Mouse (Mus musculus): ENCODE measurements around the gene Zfp420. TPM values are rescaled to one million over a fixed set of nuclear protein-coding genes. Genes with fewer than 3 reads are reported as not detected.
"Not testable (repeated sequence)": the region's sequence is repeated elsewhere in the genome, so short reads cannot be mapped to it uniquely, and the experiment has no call there.

Zfp420 gene
- polyA plus RNA-seq, 1 experiment = 1.0 TPM

DNA sequence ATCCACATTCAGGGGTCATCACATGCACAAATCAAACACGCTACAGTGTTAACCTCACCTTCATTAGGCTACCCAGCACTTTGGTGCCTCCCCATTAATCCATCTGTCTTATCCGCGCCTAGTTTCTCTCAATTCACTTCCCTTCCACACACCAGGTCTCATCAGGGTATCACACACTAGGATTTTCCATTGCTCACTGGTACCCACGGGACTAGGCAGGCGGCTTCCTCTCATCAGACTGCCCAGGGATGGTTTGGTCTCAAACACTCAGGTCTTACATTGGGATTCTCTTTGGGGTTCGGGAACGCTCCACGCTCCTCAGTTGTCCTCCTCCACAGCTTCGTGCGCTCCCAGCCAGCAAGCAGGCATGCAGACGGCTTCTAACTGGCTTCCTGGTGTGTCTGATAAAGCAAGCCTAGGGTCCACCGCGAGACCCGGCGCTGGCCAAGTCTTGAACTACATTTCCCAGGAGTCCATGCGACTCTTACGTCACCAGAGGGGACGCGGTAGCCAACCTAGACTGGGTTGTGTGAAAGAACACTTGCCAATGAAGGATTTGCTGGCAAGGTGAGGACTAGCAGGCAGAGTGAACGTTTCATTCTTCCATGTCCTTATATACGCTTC, 6.4 kb upstream of the Zfp420 start, which contains the start of gene Zfp940:
Zfp940 (minus strand) TSS at position 451 of the 624 bp plus-strand sequence.
- TF ChIP-seq POLR2A (IDR thresholded peaks at IDR 0.05; ENCODE audit: control insufficient read depth, low read depth, low read length) = 0 out of 2 replicates have a peak, but pooled peaks have one; percentile 29
- no peak for TF ChIP-seq CTCF (IDR thresholded peaks at IDR 0.05; ENCODE audit: control insufficient read depth, insufficient read depth, insufficient replicate concordance, low read depth, low read length)
- Histone ChIP-seq H3K36me3 (ENCODE audit: control insufficient read depth, insufficient read depth, low read length) (no peaks in the 10 kb centered on the region), H3K27me3 (ENCODE audit: control insufficient read depth, insufficient read depth, low read length) (no peaks in the 10 kb centered on the region), H3K4me1 (ENCODE audit: control insufficient read depth, insufficient read depth, low read length) (peaks cover 8% of the 10 kb centered on the region), H3K4me3 (ENCODE audit: control insufficient read depth, low read depth, low read length) (peak within 1 kb of the TSS; percentile 83), H3K27ac (ENCODE audit: control insufficient read depth, insufficient read depth, low read depth, low read length) (no peak within 1 kb of the TSS)

DNA sequence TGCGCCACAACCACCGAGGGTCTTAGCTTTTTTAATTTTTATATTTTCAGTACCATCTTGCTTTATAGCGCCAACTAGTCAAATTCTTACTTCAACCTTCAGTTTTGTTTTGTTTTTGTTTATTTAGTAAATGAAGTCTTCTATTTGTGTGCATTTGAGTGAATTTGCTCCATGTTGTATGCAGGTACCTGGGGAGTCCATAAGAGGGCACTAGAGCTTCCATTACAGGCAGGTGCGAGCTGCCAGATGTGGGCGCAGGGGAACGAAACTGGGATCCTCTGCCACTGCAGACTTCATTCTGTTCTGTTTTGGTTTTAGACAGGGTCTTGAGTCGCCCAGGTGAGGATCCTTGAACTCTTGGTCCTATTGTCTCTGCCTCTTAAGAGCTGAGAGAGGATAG, 1.9 kb downstream of the Zfp420 start:
- no peak for TF ChIP-seq POLR2A (IDR thresholded peaks at IDR 0.05; ENCODE audit: control insufficient read depth, low read depth, low read length)
- no peak for TF ChIP-seq CTCF (IDR thresholded peaks at IDR 0.05; ENCODE audit: control insufficient read depth, insufficient read depth, insufficient replicate concordance, low read depth, low read length)
- H3K27ac ChIP-seq (ENCODE audit: control insufficient read depth, insufficient read depth, low read depth, low read length) = no peak overlapping the region
- H3K4me3 ChIP-seq (ENCODE audit: control insufficient read depth, low read depth, low read length) = no peak overlapping the region
- peaks cover 2% of the 10 kb centered on the region; the same call in 1 of the 2 replicates for H3K4me1 ChIP-seq (ENCODE audit: control insufficient read depth, insufficient read depth, low read length)
- no peaks in the 10 kb centered on the region for H3K36me3 ChIP-seq (ENCODE audit: control insufficient read depth, insufficient read depth, low read length)
- H3K27me3 ChIP-seq (ENCODE audit: control insufficient read depth, insufficient read depth, low read length) = no peaks in the 10 kb centered on the region

DNA sequence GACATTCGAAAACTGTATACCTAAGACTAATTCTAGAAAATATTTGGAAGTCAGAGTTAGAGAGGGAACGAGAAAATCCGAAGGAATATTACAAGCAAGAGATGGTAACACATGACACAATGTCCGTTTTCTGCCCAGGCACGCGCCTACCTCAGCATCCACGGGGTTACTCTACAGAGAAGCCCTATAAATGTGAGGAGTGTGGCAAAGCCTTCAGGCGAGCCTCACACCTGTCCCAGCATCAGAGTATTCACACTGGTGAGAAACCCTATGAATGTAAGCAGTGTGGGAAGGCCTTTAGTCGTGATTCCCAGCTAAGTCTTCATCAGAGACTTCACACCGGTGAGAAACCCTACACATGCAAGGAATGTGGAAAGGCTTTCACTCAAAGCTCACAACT, 14.5 kb downstream of the Zfp420 start:
- Histone ChIP-seq H3K4me1 (ENCODE audit: control insufficient read depth, insufficient read depth, low read length) (0 out of 2 replicates have a peak, but pooled peaks cover 2% of the 10 kb centered on the region), H3K27ac (ENCODE audit: control insufficient read depth, insufficient read depth, low read depth, low read length) (no peak overlapping the region), H3K27me3 (ENCODE audit: control insufficient read depth, insufficient read depth, low read length) (no peaks in the 10 kb centered on the region), H3K36me3 (ENCODE audit: control insufficient read depth, insufficient read depth, low read length) (no peaks in the 10 kb centered on the region; the same call in 1 of the 2 replicates), H3K4me3 (ENCODE audit: control insufficient read depth, low read depth, low read length) (no peak overlapping the region)
- TF ChIP-seq POLR2A (IDR thresholded peaks at IDR 0.05; ENCODE audit: control insufficient read depth, low read depth, low read length) = no peak
- no peak for TF ChIP-seq CTCF (IDR thresholded peaks at IDR 0.05; ENCODE audit: control insufficient read depth, insufficient read depth, insufficient replicate concordance, low read depth, low read length)

DNA sequence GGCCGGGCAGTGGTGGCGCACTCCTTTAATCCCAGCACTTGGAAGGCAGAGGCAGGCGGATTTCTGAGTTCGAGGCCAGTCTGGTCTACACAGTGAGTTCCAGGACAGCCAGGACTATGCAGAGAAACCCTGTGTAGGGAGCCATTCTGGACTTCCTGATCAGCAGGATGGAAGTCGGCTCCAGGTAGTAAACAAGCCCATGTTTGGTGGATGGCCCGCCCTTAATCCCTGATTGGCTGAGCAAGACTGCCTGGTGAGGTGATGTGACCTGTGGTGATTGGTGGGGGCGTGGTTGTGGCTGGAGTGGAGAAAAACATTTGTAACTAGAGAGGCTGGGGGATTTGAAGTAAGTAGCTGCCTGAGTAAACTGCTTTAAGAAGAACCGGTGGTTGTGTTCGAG, 17.8 kb downstream of the Zfp420 start:
- not testable (repeated sequence) for H3K36me3 ChIP-seq (ENCODE audit: control insufficient read depth, insufficient read depth, low read length); H3K27ac ChIP-seq (ENCODE audit: control insufficient read depth, insufficient read depth, low read depth, low read length); H3K27me3 ChIP-seq (ENCODE audit: control insufficient read depth, insufficient read depth, low read length); H3K4me3 ChIP-seq (ENCODE audit: control insufficient read depth, low read depth, low read length); H3K4me1 ChIP-seq (ENCODE audit: control insufficient read depth, insufficient read depth, low read length)

DNA sequence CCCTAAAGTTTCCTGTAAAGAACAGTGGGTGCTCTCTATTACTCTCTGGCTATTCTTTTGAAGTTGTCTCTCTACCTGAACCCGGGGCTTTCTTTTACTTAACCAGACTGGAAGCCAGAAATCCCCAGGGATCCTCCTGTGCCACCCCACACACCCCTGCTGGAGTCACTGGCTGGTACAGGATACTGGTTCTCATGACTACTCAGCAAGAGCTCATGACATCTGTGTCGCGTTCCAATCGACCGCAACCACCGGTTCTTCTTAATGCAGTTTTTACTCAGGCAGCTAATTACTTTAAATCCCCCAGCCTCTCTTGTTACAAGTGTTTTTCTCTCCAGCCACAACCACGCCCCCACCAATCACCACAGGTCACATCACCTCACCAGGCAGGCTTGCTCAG, 20.3 kb downstream of the Zfp420 start:
- H3K27me3 ChIP-seq (ENCODE audit: control insufficient read depth, insufficient read depth, low read length) = no peaks in the 10 kb centered on the region
- H3K27ac ChIP-seq (ENCODE audit: control insufficient read depth, insufficient read depth, low read depth, low read length) = no peak overlapping the region
- 0 out of 2 replicates have a peak, but pooled peaks cover 2% of the 10 kb centered on the region for H3K4me1 ChIP-seq (ENCODE audit: control insufficient read depth, insufficient read depth, low read length)
- TF ChIP-seq POLR2A (IDR thresholded peaks at IDR 0.05; ENCODE audit: control insufficient read depth, low read depth, low read length) = no peak
- TF ChIP-seq CTCF (IDR thresholded peaks at IDR 0.05; ENCODE audit: control insufficient read depth, insufficient read depth, insufficient replicate concordance, low read depth, low read length) = no peak
- H3K36me3 ChIP-seq (ENCODE audit: control insufficient read depth, insufficient read depth, low read length) = no peaks in the 10 kb centered on the region; the same call in 1 of the 2 replicates
- H3K4me3 ChIP-seq (ENCODE audit: control insufficient read depth, low read depth, low read length) = no peak overlapping the region

DNA sequence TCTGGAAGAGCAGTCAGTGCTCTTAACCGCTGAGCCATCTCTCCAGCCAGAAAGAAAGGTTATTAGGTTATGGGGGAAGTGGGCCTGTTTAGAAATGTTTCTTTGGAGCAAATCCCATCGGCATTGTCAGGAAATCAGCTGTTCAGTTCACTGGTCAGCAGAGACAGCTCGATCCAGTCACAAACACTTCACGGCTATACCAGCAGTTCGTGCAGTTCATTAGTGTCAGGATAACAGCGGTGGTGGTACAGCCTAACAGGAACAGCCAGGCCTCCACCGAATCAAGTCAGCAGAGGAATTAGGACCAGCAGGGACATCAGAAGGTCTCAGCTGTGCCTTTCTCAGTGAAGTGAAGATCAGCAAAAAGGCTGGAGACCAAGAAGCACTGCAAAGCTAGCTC, 21.1 kb downstream of the Zfp420 start:
- no peak for TF ChIP-seq CTCF (IDR thresholded peaks at IDR 0.05; ENCODE audit: control insufficient read depth, insufficient read depth, insufficient replicate concordance, low read depth, low read length)
- TF ChIP-seq POLR2A (IDR thresholded peaks at IDR 0.05; ENCODE audit: control insufficient read depth, low read depth, low read length) = no peak
- Histone ChIP-seq H3K27ac (ENCODE audit: control insufficient read depth, insufficient read depth, low read depth, low read length) (no peak overlapping the region), H3K36me3 (ENCODE audit: control insufficient read depth, insufficient read depth, low read length) (no peaks in the 10 kb centered on the region), H3K4me3 (ENCODE audit: control insufficient read depth, low read depth, low read length) (no peak overlapping the region), H3K27me3 (ENCODE audit: control insufficient read depth, insufficient read depth, low read length) (no peaks in the 10 kb centered on the region), H3K4me1 (ENCODE audit: control insufficient read depth, insufficient read depth, low read length) (0 out of 2 replicates have a peak, but pooled peaks cover 2% of the 10 kb centered on the region)

DNA sequence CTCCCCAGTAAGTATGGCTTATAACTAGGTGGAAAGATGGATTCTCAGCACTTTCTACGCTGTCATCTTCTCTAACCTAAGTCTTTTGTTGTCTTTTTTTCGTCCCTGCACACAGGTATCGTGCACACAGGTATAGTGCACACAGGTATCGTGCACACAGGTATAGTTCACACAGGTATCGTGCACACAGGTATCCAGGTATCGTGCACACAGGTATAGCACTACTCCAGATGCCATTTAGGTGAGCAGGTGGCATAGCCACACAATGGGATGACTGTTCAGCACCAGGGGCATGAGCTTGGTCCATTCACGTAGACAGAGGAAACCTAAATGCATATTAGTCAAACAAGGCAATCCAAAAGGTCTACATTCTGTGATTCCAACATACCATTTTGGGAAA, 30.7 kb downstream of the Zfp420 start:
- TF ChIP-seq POLR2A (IDR thresholded peaks at IDR 0.05; ENCODE audit: control insufficient read depth, low read depth, low read length) = no peak
- no peak for TF ChIP-seq CTCF (IDR thresholded peaks at IDR 0.05; ENCODE audit: control insufficient read depth, insufficient read depth, insufficient replicate concordance, low read depth, low read length)
- H3K36me3 ChIP-seq (ENCODE audit: control insufficient read depth, insufficient read depth, low read length) = no peaks in the 10 kb centered on the region

More for the DNA sequence above, 30.7 kb downstream of the Zfp420 start:
- no peak overlapping the region for H3K4me3 ChIP-seq (ENCODE audit: control insufficient read depth, low read depth, low read length)
- no peak overlapping the region for H3K27ac ChIP-seq (ENCODE audit: control insufficient read depth, insufficient read depth, low read depth, low read length)
- peaks cover 3% of the 10 kb centered on the region; the same call in 1 of the 2 replicates for H3K4me1 ChIP-seq (ENCODE audit: control insufficient read depth, insufficient read depth, low read length)
- H3K27me3 ChIP-seq (ENCODE audit: control insufficient read depth, insufficient read depth, low read length) = no peaks in the 10 kb centered on the region

Data from testis, adult 2 months (tissue).